8 mouse cellular contexts compared by ENCODE assay signal in the genomic region with DNA sequence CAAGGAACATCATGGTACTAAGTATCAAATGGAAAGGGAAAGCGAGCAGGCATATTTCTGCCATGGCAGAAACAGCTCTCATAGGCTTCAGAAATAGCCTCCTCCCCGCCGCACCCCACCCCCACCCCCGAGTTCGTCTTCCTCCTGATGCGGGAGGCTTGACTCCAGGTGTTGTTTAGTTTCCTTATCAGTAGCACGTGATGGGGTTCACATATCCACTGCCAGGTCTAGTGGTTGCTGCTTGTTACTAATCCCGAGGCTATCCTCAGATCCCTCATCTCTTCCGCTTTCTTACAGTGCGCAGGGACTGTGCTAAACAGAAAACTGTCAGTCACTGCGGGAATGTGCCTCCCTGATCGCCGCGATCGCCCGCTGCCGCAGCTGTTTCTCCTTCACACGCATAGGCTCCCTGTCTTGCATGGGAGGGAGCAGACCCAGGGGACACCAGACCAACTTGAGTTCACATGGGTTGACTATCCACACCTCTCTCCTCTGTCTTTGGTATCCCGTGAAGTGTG. TPM values are rescaled to one million over a fixed set of nuclear protein-coding genes. Genes with fewer than 3 reads are reported as not detected.
DNase-seq lines count a peak whose midpoint lies in the region; ATAC-seq and TF ChIP-seq lines count a peak whose summit lies in the region.

No protein-coding gene starts in this region.

- 4% methylated on average over 19 of the region's 19 CpGs for WGBS in heart, embryonic 12.5 days
- WGBS in limb, embryonic 12.5 days, result 4% methylated on average over 19 of the region's 19 CpGs
- WGBS in neural tube, embryonic 13.5 days, result 8% methylated on average over 19 of the region's 19 CpGs

- peak; percentile 45 for ATAC-seq in heart, embryonic 12.5 days (ENCODE audit: insufficient number of reproducible peaks, low FRiP score)
- peak; percentile 37 for ATAC-seq in erythroid progenitor cell, adult 5-6 weeks (replicated peaks; ENCODE audit: low FRiP score, poor library complexity, severe bottlenecking)
- ATAC-seq in limb, embryonic 12.5 days (ENCODE audit: insufficient number of reproducible peaks, insufficient read depth, low FRiP score, low TSS enrichment, low read depth), result peak; percentile 33; the same call in 1 of the 2 replicates
- ATAC-seq in neural tube, embryonic 13.5 days (ENCODE audit: low read depth), result peak; percentile 68

- H3K4me2 ChIP-seq in heart, embryonic 12.5 days, result peak overlapping the region; percentile 84
- H3K4me2 ChIP-seq in limb, embryonic 12.5 days, result peak overlapping the region; percentile 90
- peak overlapping the region; percentile 96 for H3K4me2 ChIP-seq in neural tube, embryonic 13.5 days

- H3K27me3 ChIP-seq in heart, embryonic 12.5 days (replicated peaks), result peaks cover 27% of the 10 kb centered on the region
- H3K27me3 ChIP-seq in limb, embryonic 12.5 days, result peaks cover 11% of the 10 kb centered on the region; the same call in 1 of the 2 replicates
- peaks cover 24% of the 10 kb centered on the region for H3K27me3 ChIP-seq in neural tube, embryonic 13.5 days

- H3K4me1 ChIP-seq in heart, embryonic 12.5 days (replicated peaks), result peaks cover 5% of the 10 kb centered on the region; the same call in 1 of the 2 replicates
- H3K4me1 ChIP-seq in ES-E14 (ENCODE audit: control insufficient read depth in 2 of 2, insufficient read depth in 2 of 2, low read length in 2 of 2, poor library complexity in 1 of 2), result peaks cover 2 to 3% of the 10 kb centered on the region in 2 experiments; a peak in 2 of 4 replicates
- H3K4me1 ChIP-seq in limb, embryonic 12.5 days (replicated peaks), result peaks cover 5% of the 10 kb centered on the region; the same call in 1 of the 2 replicates
- peaks cover 12% of the 10 kb centered on the region for H3K4me1 ChIP-seq in neural tube, embryonic 13.5 days (replicated peaks)

- H3K36me3 ChIP-seq in heart, embryonic 12.5 days, result no peaks in the 10 kb centered on the region
- no peaks in the 10 kb centered on the region for H3K36me3 ChIP-seq in ES-E14 (ENCODE audit: control insufficient read depth, insufficient read depth, low read length, poor library complexity, severe bottlenecking)
- H3K36me3 ChIP-seq in limb, embryonic 12.5 days, result no peaks in the 10 kb centered on the region
- no peaks in the 10 kb centered on the region for H3K36me3 ChIP-seq in neural tube, embryonic 13.5 days

- no peak for DNase-seq in heart, postnatal 4 days
- no peak for DNase-seq in ES-E14 (ENCODE audit: low read depth, low spot score)
- DNase-seq in cerebellum, adult 8-10 months, result no peak
- DNase-seq in adrenal gland, adult 2 months, result no peak

- peak overlapping the region; percentile 59 for H3K4me3 ChIP-seq in heart, embryonic 12.5 days
- H3K4me3 ChIP-seq in ES-E14 (ENCODE audit: insufficient read depth in 1 of 2, low read depth in 1 of 2, low read length in 2 of 2, poor library complexity in 1 of 2, severe bottlenecking in 1 of 2), result peak overlapping the region; percentile 92 to 97
- peak overlapping the region; percentile 58 for H3K4me3 ChIP-seq in limb, embryonic 12.5 days (replicated peaks)
- peak overlapping the region; percentile 62 for H3K4me3 ChIP-seq in neural tube, embryonic 13.5 days

- in situ Hi-C loops in ES-E14 (cut with MboI; ENCODE audit: low sequenced_read_pairs in 2 of 2, unreplicated experiment in 2 of 2), result no loop called here

- H3K9ac ChIP-seq in heart, embryonic 12.5 days, result peak overlapping the region; percentile 69
- H3K9ac ChIP-seq in ES-E14 (ENCODE audit: insufficient read depth, low read depth, low read length, poor library complexity, severe bottlenecking), result peak overlapping the region; percentile 94
- H3K9ac ChIP-seq in limb, embryonic 12.5 days (replicated peaks), result peak overlapping the region; percentile 67
- H3K9ac ChIP-seq in neural tube, embryonic 13.5 days, result peak overlapping the region; percentile 82

- no peaks in the 10 kb centered on the region for H3K9me3 ChIP-seq in heart, embryonic 12.5 days (replicated peaks)
- no peaks in the 10 kb centered on the region for H3K9me3 ChIP-seq in ES-E14 (ENCODE audit: control insufficient read depth, insufficient read depth, low read depth, low read length)
- H3K9me3 ChIP-seq in limb, embryonic 12.5 days, result no peaks in the 10 kb centered on the region
- H3K9me3 ChIP-seq in neural tube, embryonic 13.5 days, result no peaks in the 10 kb centered on the region

- H3K27ac ChIP-seq in heart, embryonic 12.5 days (ENCODE audit: poor library complexity, severe bottlenecking), result no peak overlapping the region
- H3K27ac ChIP-seq in ES-E14 (ENCODE audit: insufficient read depth, low read depth, low read length, poor library complexity, severe bottlenecking), result no peak overlapping the region
- peak overlapping the region; percentile 24; the same call in 1 of the 2 replicates for H3K27ac ChIP-seq in limb, embryonic 12.5 days
- peak overlapping the region; percentile 72 for H3K27ac ChIP-seq in neural tube, embryonic 13.5 days (replicated peaks)

TF ChIP-seq in ES-E14, 5 proteins besides CTCF, POLR2A, EP300 and RAD21:
- TF ChIP-seq MAFK (IDR thresholded peaks at IDR 0.05; ENCODE audit: insufficient read depth, low read depth, low read length) (no peak), CHD2 (IDR thresholded peaks at IDR 0.05; ENCODE audit: low read depth, low read length) (no peak), HCFC1 (IDR thresholded peaks at IDR 0.05; ENCODE audit: borderline replicate concordance, insufficient read depth, low read length) (no peak), ZNF384 (IDR thresholded peaks at IDR 0.05; ENCODE audit: low read depth, low read length) (no peak), ZC3H11A (IDR thresholded peaks at IDR 0.05; ENCODE audit: borderline replicate concordance, low read depth, low read length) (no peak)

RNA-seq across cellular contexts. Expression of a gene that starts 30.0 kb away (rescaled TPM):
- polyA plus RNA-seq in heart, embryonic 12.5 days (2016; fragmentation: Nextera tagmentation; extraction: Ambion mirVana), result 0.21 and 0.41 TPM in 2 replicates
- under 1 TPM; 0.07 to 0.11 TPM for total RNA-seq in heart, postnatal 4 days (2021)
- 1.0 and 2.2 TPM in 2 replicates for total RNA-seq in ES-E14 (2012; rRNA removed)
- total RNA-seq in erythroid progenitor cell, adult 5-6 weeks (2015; ENCODE audit: low replicate concordance), result not detected in 2 replicates
- total RNA-seq in erythroid progenitor cell, adult 5-6 weeks (2017; ENCODE audit: low replicate concordance), result not detected in 2 replicates
- 5.1 and 5.7 TPM in 2 replicates for polyA plus RNA-seq in limb, embryonic 12.5 days (2016; fragmentation: Nextera tagmentation; extraction: Ambion mirVana)
- polyA plus RNA-seq in neural tube, embryonic 13.5 days (2015; fragmentation: Nextera tagmentation; extraction: Ambion mirVana), result 10.1 and 10.4 TPM in 2 replicates
- total RNA-seq in adrenal gland, adult 2 months (2021), result not detected
- polyA plus RNA-seq in adrenal gland, adult 2 months (2012; rRNA removed), result not detected in 2 replicates

RNA-seq across cellular contexts. Expression of a gene that starts 32.1 kb away (rescaled TPM):
- polyA plus RNA-seq in heart, embryonic 12.5 days (2016; fragmentation: Nextera tagmentation; extraction: Ambion mirVana), result 29.4 and 29.6 TPM in 2 replicates
- total RNA-seq in heart, postnatal 4 days (2021), result 10 to 100 TPM; 19.3 to 19.8 TPM
- total RNA-seq in ES-E14 (2012; rRNA removed), result 24.6 and 30.2 TPM in 2 replicates
- total RNA-seq in erythroid progenitor cell, adult 5-6 weeks (2015; ENCODE audit: low replicate concordance), result 2.9 and 4.0 TPM in 2 replicates
- 2.3 and 3.0 TPM in 2 replicates for total RNA-seq in erythroid progenitor cell, adult 5-6 weeks (2017; ENCODE audit: low replicate concordance)
- 20.0 and 21.1 TPM in 2 replicates for polyA plus RNA-seq in limb, embryonic 12.5 days (2016; fragmentation: Nextera tagmentation; extraction: Ambion mirVana)
- 27.5 and 30.7 TPM in 2 replicates for polyA plus RNA-seq in neural tube, embryonic 13.5 days (2015; fragmentation: Nextera tagmentation; extraction: Ambion mirVana)
- 10 to 100 TPM; 16.1 to 17.8 TPM for total RNA-seq in adrenal gland, adult 2 months (2021)
- 4.2 and 5.1 TPM in 2 replicates for polyA plus RNA-seq in adrenal gland, adult 2 months (2012; rRNA removed)

RNA-seq across cellular contexts. Expression of a gene that starts 32.3 kb away (rescaled TPM):
- 33.0 and 35.4 TPM in 2 replicates for polyA plus RNA-seq in heart, embryonic 12.5 days (2016; fragmentation: Nextera tagmentation; extraction: Ambion mirVana)
- total RNA-seq in heart, postnatal 4 days (2021), result 10 to 100 TPM; 21.3 to 24.4 TPM
- 87.5 and 116 TPM in 2 replicates for total RNA-seq in ES-E14 (2012; rRNA removed)
- total RNA-seq in erythroid progenitor cell, adult 5-6 weeks (2015; ENCODE audit: low replicate concordance), result 6.7 and 6.8 TPM in 2 replicates
- 6.3 and 19.0 TPM in 2 replicates for total RNA-seq in erythroid progenitor cell, adult 5-6 weeks (2017; ENCODE audit: low replicate concordance)
- 54.0 and 58.1 TPM in 2 replicates for polyA plus RNA-seq in limb, embryonic 12.5 days (2016; fragmentation: Nextera tagmentation; extraction: Ambion mirVana)
- 39.5 and 42.3 TPM in 2 replicates for polyA plus RNA-seq in neural tube, embryonic 13.5 days (2015; fragmentation: Nextera tagmentation; extraction: Ambion mirVana)
- total RNA-seq in adrenal gland, adult 2 months (2021), result 10 to 100 TPM; 40.0 to 54.5 TPM
- 39.5 and 48.4 TPM in 2 replicates for polyA plus RNA-seq in adrenal gland, adult 2 months (2012; rRNA removed)

Comparison
In these comparisons a context has a peak if more than half of its experiments do, and no peak if none do; other contexts are left out.
1. H3K27ac ChIP-seq: peak in limb, embryonic 12.5 days (single experiment) and neural tube, embryonic 13.5 days (single experiment); none in heart, embryonic 12.5 days (single experiment) and ES-E14 (single experiment).
2. Peak in every context shown above with its lines, with median percentiles within 50 percentile points of each other: ATAC-seq, H3K4me2 ChIP-seq, H3K4me3 ChIP-seq and H3K9ac ChIP-seq.